Mouse (Mus musculus): ENCODE measurements around the gene Crnn. TPM values are rescaled to one million over a fixed set of nuclear protein-coding genes. Genes with fewer than 3 reads are reported as not detected.

Gene Crnn
- not detected for total RNA-seq (2023)

DNA sequence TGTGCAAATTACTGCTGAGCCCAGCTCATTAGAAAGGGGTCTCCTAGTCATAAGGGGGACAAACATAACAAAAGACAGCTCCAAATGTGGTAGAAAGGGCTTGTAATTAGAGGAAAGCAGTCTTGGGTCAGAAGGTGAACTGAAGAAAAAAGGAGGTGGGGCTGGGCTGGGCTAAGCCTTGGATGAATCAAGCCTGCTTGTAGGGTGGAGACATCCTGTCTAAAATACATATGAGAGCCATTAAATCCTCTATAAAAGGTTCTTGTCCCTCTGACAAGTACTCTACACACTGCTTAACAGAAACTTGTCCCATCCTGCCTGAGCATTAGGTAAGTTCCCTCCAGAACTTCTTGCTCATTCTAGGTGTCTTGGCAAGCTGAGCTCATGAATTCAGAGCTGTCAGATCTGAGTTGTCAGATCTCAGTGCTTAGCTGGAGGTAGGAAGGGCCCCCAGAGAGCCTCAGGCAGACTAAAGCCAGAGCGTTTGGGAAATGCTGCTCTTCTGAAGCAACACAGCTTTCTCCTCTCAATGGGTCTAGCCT, at the start of gene Crnn:
Gene Crnn (plus strand): TSS at position 278 of the 542 bp plus-strand sequence.

DNA sequence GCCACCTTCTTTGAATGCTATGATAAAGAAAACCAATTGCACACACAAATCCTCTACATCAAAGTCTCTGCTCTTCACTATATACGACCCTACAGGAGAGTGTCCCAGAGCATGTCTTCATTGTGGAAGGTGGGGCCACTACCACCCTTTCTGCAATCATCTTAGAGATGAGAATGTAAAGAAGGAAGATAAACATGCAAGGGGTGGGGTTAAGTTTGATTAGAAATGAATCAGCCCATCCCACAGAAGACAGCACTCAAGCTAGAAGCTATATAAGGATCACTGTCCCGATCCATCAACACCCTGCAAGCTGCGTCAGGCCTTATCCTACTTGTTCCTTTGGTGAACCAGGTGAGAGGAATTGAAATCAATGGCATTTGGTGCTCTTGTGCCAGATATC, 52.4 kb downstream of the Crnn start, which contains the start of gene Flg2:
Gene Flg2 (plus strand): TSS at position 301 of the 400 bp plus-strand sequence.

Other genes with a start within 250 kb of the Crnn start
- gene Lce3a, start 218.6 kb upstream of the Crnn start, total RNA-seq (2023): not detected
- gene Lce3b, start 211.8 kb upstream of the Crnn start, total RNA-seq (2023): not detected
- gene Lce3c, start 200.3 kb upstream of the Crnn start, total RNA-seq (2023): not detected
- gene Lce3d, start 187.4 kb upstream of the Crnn start, total RNA-seq (2023): not detected
- not detected for gene Lce3e, start 177.7 kb upstream of the Crnn start, total RNA-seq (2023)
- not detected for gene Lce3f, start 152.6 kb upstream of the Crnn start, total RNA-seq (2023)
- gene Crct1, start 129.1 kb upstream of the Crnn start, total RNA-seq (2023): not detected
- gene Lce1m, start 125.7 kb upstream of the Crnn start, total RNA-seq (2023): not detected
- gene Gm4858, start 76.0 kb upstream of the Crnn start, total RNA-seq (2023): not detected
- gene Flg2, start 52.5 kb downstream of the Crnn start, total RNA-seq (2023): not detected
- not detected for gene Flg, start 128.7 kb downstream of the Crnn start, total RNA-seq (2023)
- gene Hrnr, start 175.0 kb downstream of the Crnn start, total RNA-seq (2023): not detected
- not detected for gene Rptn, start 248.9 kb downstream of the Crnn start, total RNA-seq (2023)